Mouse (Mus musculus): Measurements from ENCODE around the gene Hmcn1. TPM values are rescaled to one million over a fixed set of nuclear protein-coding genes. Genes with fewer than 3 reads are reported as not detected.

Gene Hmcn1
- polyA plus RNA-seq, 1 experiment from 2014 or later, result 2.0 TPM

- H3K36me3 ChIP-seq (ENCODE audit: control insufficient read depth, insufficient read depth, low read length), result no peaks in the 10 kb centered on the region
- no peak overlapping the region for H3K9ac ChIP-seq (ENCODE audit: low read depth, low read length)
- H3K4me3 ChIP-seq (ENCODE audit: low read depth, low read length), result no peak overlapping the region
- WGBS, result 91% methylated on average over 2 of the region's 2 CpGs
- no peaks in the 10 kb centered on the region for H3K4me1 ChIP-seq (ENCODE audit: control insufficient read depth, insufficient read depth, low read length)
- no peaks in the 10 kb centered on the region for H3K27me3 ChIP-seq (ENCODE audit: control insufficient read depth, insufficient read depth, low read depth, low read length)
- ATAC-seq, result no peak
- no peak overlapping the region for H3K27ac ChIP-seq (ENCODE audit: low read length)
- H3K9me3 ChIP-seq (replicated peaks; ENCODE audit: control insufficient read depth, low read length, poor library complexity, severe bottlenecking), result no peaks in the 10 kb centered on the region
- no peak overlapping the region for H3K4me2 ChIP-seq (ENCODE audit: low read length)
Measured at GRCm38 (mm10) chr1:150769836-150770235, 223.4 kb downstream of the Hmcn1 start.

GRCm38 (mm10) chr1:150761678-150762077, 231.6 kb downstream of the Hmcn1 start:
- ATAC-seq, result no peak
- H3K9ac ChIP-seq (ENCODE audit: low read depth, low read length), result no peak overlapping the region
- H3K27ac ChIP-seq (ENCODE audit: low read length), result no peak overlapping the region
- no peaks in the 10 kb centered on the region for H3K9me3 ChIP-seq (replicated peaks; ENCODE audit: control insufficient read depth, low read length, poor library complexity, severe bottlenecking)
- no peaks in the 10 kb centered on the region for H3K27me3 ChIP-seq (ENCODE audit: control insufficient read depth, insufficient read depth, low read depth, low read length)
- H3K36me3 ChIP-seq (ENCODE audit: control insufficient read depth, insufficient read depth, low read length), result no peaks in the 10 kb centered on the region
- H3K4me3 ChIP-seq (ENCODE audit: low read depth, low read length), result no peak overlapping the region
- WGBS, result 78% methylated on average over 4 of the region's 4 CpGs
- H3K4me2 ChIP-seq (ENCODE audit: low read length), result no peak overlapping the region
- H3K4me1 ChIP-seq (ENCODE audit: control insufficient read depth, insufficient read depth, low read length), result no peaks in the 10 kb centered on the region

GRCm38 (mm10) chr1:150760801-150761331, 232.4 kb downstream of the Hmcn1 start:
- Histone ChIP-seq H3K4me2 (ENCODE audit: low read length) (no peak overlapping the region), H3K9me3 (replicated peaks; ENCODE audit: control insufficient read depth, low read length, poor library complexity, severe bottlenecking) (no peaks in the 10 kb centered on the region), H3K36me3 (ENCODE audit: control insufficient read depth, insufficient read depth, low read length) (no peaks in the 10 kb centered on the region), H3K27ac (ENCODE audit: low read length) (no peak overlapping the region), H3K4me1 (ENCODE audit: control insufficient read depth, insufficient read depth, low read length) (no peaks in the 10 kb centered on the region), H3K27me3 (ENCODE audit: control insufficient read depth, insufficient read depth, low read depth, low read length) (no peaks in the 10 kb centered on the region), H3K9ac (ENCODE audit: low read depth, low read length) (no peak overlapping the region), H3K4me3 (ENCODE audit: low read depth, low read length) (no peak overlapping the region)
- no peak for ATAC-seq
- 60% methylated on average over 2 of the region's 2 CpGs for WGBS

GRCm38 (mm10) chr1:150759476-150760079, 233.7 kb downstream of the Hmcn1 start:
- no peak for ATAC-seq
- 64% methylated on average over 2 of the region's 2 CpGs for WGBS

GRCm38 (mm10) chr1:150753920-150754319, 239.3 kb downstream of the Hmcn1 start:
- no peak for ATAC-seq
- H3K4me2 ChIP-seq (ENCODE audit: low read length), result no peak overlapping the region
- WGBS, result 94% methylated on average over 5 of the region's 5 CpGs
- no peaks in the 10 kb centered on the region for H3K27me3 ChIP-seq (ENCODE audit: control insufficient read depth, insufficient read depth, low read depth, low read length)
- H3K9ac ChIP-seq (ENCODE audit: low read depth, low read length), result no peak overlapping the region
- H3K9me3 ChIP-seq (replicated peaks; ENCODE audit: control insufficient read depth, low read length, poor library complexity, severe bottlenecking), result no peaks in the 10 kb centered on the region
- no peak overlapping the region for H3K27ac ChIP-seq (ENCODE audit: low read length)
- no peak overlapping the region for H3K4me3 ChIP-seq (ENCODE audit: low read depth, low read length)
- no peaks in the 10 kb centered on the region for H3K36me3 ChIP-seq (ENCODE audit: control insufficient read depth, insufficient read depth, low read length)
- H3K4me1 ChIP-seq (ENCODE audit: control insufficient read depth, insufficient read depth, low read length), result no peaks in the 10 kb centered on the region

More at GRCm38 (mm10) chr1:150759476-150760079, 233.7 kb downstream of the Hmcn1 start:
- Histone ChIP-seq H3K36me3 (ENCODE audit: control insufficient read depth, insufficient read depth, low read length) (no peaks in the 10 kb centered on the region), H3K4me2 (ENCODE audit: low read length) (no peak overlapping the region), H3K27me3 (ENCODE audit: control insufficient read depth, insufficient read depth, low read depth, low read length) (no peaks in the 10 kb centered on the region), H3K4me1 (ENCODE audit: control insufficient read depth, insufficient read depth, low read length) (no peaks in the 10 kb centered on the region), H3K9ac (ENCODE audit: low read depth, low read length) (no peak overlapping the region), H3K9me3 (replicated peaks; ENCODE audit: control insufficient read depth, low read length, poor library complexity, severe bottlenecking) (no peaks in the 10 kb centered on the region), H3K27ac (ENCODE audit: low read length) (no peak overlapping the region), H3K4me3 (ENCODE audit: low read depth, low read length) (no peak overlapping the region)

GRCm38 (mm10) chr1:150748783-150749182, 244.5 kb downstream of the Hmcn1 start:
- Histone ChIP-seq H3K4me2 (ENCODE audit: low read length) (no peak overlapping the region), H3K4me3 (ENCODE audit: low read depth, low read length) (no peak overlapping the region), H3K4me1 (ENCODE audit: control insufficient read depth, insufficient read depth, low read length) (no peaks in the 10 kb centered on the region), H3K36me3 (ENCODE audit: control insufficient read depth, insufficient read depth, low read length) (no peaks in the 10 kb centered on the region), H3K27me3 (ENCODE audit: control insufficient read depth, insufficient read depth, low read depth, low read length) (no peaks in the 10 kb centered on the region), H3K9me3 (replicated peaks; ENCODE audit: control insufficient read depth, low read length, poor library complexity, severe bottlenecking) (no peaks in the 10 kb centered on the region), H3K9ac (ENCODE audit: low read depth, low read length) (no peak overlapping the region), H3K27ac (ENCODE audit: low read length) (no peak overlapping the region)
- 91% methylated on average over 3 of the region's 3 CpGs for WGBS
- no peak for ATAC-seq

GRCm38 (mm10) chr1:150747771-150748170, 245.5 kb downstream of the Hmcn1 start:
- Histone ChIP-seq H3K9ac (ENCODE audit: low read depth, low read length) (no peak overlapping the region), H3K27me3 (ENCODE audit: control insufficient read depth, insufficient read depth, low read depth, low read length) (no peaks in the 10 kb centered on the region), H3K4me2 (ENCODE audit: low read length) (no peak overlapping the region), H3K4me3 (ENCODE audit: low read depth, low read length) (no peak overlapping the region), H3K4me1 (ENCODE audit: control insufficient read depth, insufficient read depth, low read length) (no peaks in the 10 kb centered on the region), H3K9me3 (replicated peaks; ENCODE audit: control insufficient read depth, low read length, poor library complexity, severe bottlenecking) (no peaks in the 10 kb centered on the region), H3K27ac (ENCODE audit: low read length) (no peak overlapping the region), H3K36me3 (ENCODE audit: control insufficient read depth, insufficient read depth, low read length) (no peaks in the 10 kb centered on the region)
- no peak for ATAC-seq
- 88% methylated on average over 4 of the region's 4 CpGs for WGBS

GRCm38 (mm10) chr1:150743097-150743843, 250.0 kb downstream of the Hmcn1 start:
- H3K9ac ChIP-seq (ENCODE audit: low read depth, low read length), result no peak overlapping the region

GRCm38 (mm10) chr1:150742376-150743087, 250.7 kb downstream of the Hmcn1 start:
- no peaks in the 10 kb centered on the region for H3K4me1 ChIP-seq (ENCODE audit: control insufficient read depth, insufficient read depth, low read length)

More at GRCm38 (mm10) chr1:150743097-150743843, 250.0 kb downstream of the Hmcn1 start:
- no peak overlapping the region for H3K27ac ChIP-seq (ENCODE audit: low read length)
- no peak for ATAC-seq
- no peak overlapping the region for H3K4me3 ChIP-seq (ENCODE audit: low read depth, low read length)
- WGBS, result 74% methylated on average over 19 of the region's 19 CpGs
- H3K36me3 ChIP-seq (ENCODE audit: control insufficient read depth, insufficient read depth, low read length), result no peaks in the 10 kb centered on the region
- H3K9me3 ChIP-seq (replicated peaks; ENCODE audit: control insufficient read depth, low read length, poor library complexity, severe bottlenecking), result no peaks in the 10 kb centered on the region
- no peaks in the 10 kb centered on the region for H3K4me1 ChIP-seq (ENCODE audit: control insufficient read depth, insufficient read depth, low read length)
- H3K4me2 ChIP-seq (ENCODE audit: low read length), result no peak overlapping the region
- no peaks in the 10 kb centered on the region for H3K27me3 ChIP-seq (ENCODE audit: control insufficient read depth, insufficient read depth, low read depth, low read length)

More at GRCm38 (mm10) chr1:150742376-150743087, 250.7 kb downstream of the Hmcn1 start:
- H3K9ac ChIP-seq (ENCODE audit: low read depth, low read length), result no peak overlapping the region
- no peaks in the 10 kb centered on the region for H3K36me3 ChIP-seq (ENCODE audit: control insufficient read depth, insufficient read depth, low read length)
- H3K27me3 ChIP-seq (ENCODE audit: control insufficient read depth, insufficient read depth, low read depth, low read length), result no peaks in the 10 kb centered on the region
- H3K4me2 ChIP-seq (ENCODE audit: low read length), result no peak overlapping the region
- H3K9me3 ChIP-seq (replicated peaks; ENCODE audit: control insufficient read depth, low read length, poor library complexity, severe bottlenecking), result no peaks in the 10 kb centered on the region
- 73% methylated on average over 7 of the region's 7 CpGs for WGBS
- no peak overlapping the region for H3K27ac ChIP-seq (ENCODE audit: low read length)
- ATAC-seq, result no peak
- H3K4me3 ChIP-seq (ENCODE audit: low read depth, low read length), result no peak overlapping the region

Measured in midbrain, embryonic 16.5 days (tissue).